Mouse (Mus musculus) heart, adult 2 months (tissue): Measurements from ENCODE around the gene Hes2.

ENCODE experiments used
- CTCF ChIP-seq: fragments of 200-600 bp; IDR thresholded peaks from 2 replicates; pipeline ENCODE4 v1.8.1; 2022; ENCODE audit warnings: antibody characterized with exemption, mild to moderate bottlenecking, moderate library complexity
- EP300 ChIP-seq: fragments of 200-500 bp; IDR thresholded peaks from 2 replicates; pipeline ENCODE4 v1.6.1; 2011; ENCODE audit warnings: low read depth, low read length, control low read depth; ENCODE audit not compliant: insufficient read depth
- POLR2A ChIP-seq: fragments of 200-500 bp; IDR thresholded peaks from 2 replicates; pipeline ENCODE4 v1.6.1; 2011; ENCODE audit warnings: mild to moderate bottlenecking, low read depth, low read length, control low read depth; ENCODE audit not compliant: insufficient read depth

GRCm38 (mm10) chr4:152190701-152191100, 32.0 kb downstream of the Hes2 start:
- 0 out of 2 replicates have a peak, but pooled peaks have one; percentile 12 for TF ChIP-seq POLR2A
- no peak for TF ChIP-seq CTCF
- no peak for TF ChIP-seq EP300
